Mouse (Mus musculus): Measurements from ENCODE around the gene Ccnf. TPM values are rescaled to one million over a fixed set of nuclear protein-coding genes. Genes with fewer than 3 reads are reported as not detected.

Gene Ccnf
- total and polyA plus RNA-seq, 3 experiments: 26.4 to 60.7 (median 40.1) TPM

DNA sequence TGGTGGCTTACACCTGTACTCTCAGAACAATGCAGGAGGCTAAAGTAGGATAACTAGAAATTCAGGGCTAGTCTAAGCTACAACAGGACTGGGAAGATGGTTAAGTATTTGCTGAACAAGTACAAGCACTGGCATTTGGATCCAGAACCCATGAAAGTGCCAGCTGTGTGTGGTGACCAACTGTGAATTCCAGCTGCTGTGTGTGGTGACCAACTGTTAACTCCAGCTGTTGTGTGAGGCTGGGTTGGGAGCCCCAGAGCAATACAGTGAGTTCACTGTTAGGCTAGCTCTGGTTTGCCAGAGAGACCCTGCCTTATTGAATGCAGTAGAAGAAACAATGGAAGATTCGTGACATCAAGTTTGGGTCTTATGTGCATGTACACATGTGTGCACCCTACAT is 14.8 kb downstream of the Ccnf start:
- Histone ChIP-seq H3K9ac (ENCODE audit: insufficient read depth, low read depth) (no peak overlapping the region), H3K27me3 (replicated peaks) (no peaks in the 10 kb centered on the region), H3K36me3 (replicated peaks in 1 of 2; ENCODE audit: control insufficient read depth in 1 of 2, insufficient read depth in 1 of 2, low read length in 1 of 2) (peaks cover 80 to 97% of the 10 kb centered on the region in 2 experiments), H3K9me3 (replicated peaks; ENCODE audit: low read length) (peaks cover 14% of the 10 kb centered on the region), H3K4me2 (ENCODE audit: insufficient read depth, low read depth, poor library complexity, severe bottlenecking) (no peak overlapping the region), H3K4me3 (replicated peaks in 1 of 3; ENCODE audit: low read depth in 2 of 3, low read length in 2 of 3, poor library complexity in 1 of 3) (no peak overlapping the region), H3K4me1 (ENCODE audit: control insufficient read depth in 1 of 2, insufficient read depth in 2 of 2) (peaks cover 0 to 8% of the 10 kb centered on the region in 2 experiments; a peak in 1 of 4 replicates), H3K27ac (ENCODE audit: insufficient read depth, low read depth) (no peak overlapping the region), H3K79me2 (replicated peaks; ENCODE audit: control insufficient read depth, extremely low read depth, insufficient read depth, poor library complexity, severe bottlenecking) (no peaks in the 10 kb centered on the region)
- no peak for DNase-seq (ENCODE audit: extremely low read depth)
- dilution Hi-C loops (cut with MboI; ENCODE audit: extremely low pct_ligation_motif_present, extremely low pct_unique_long_range_greater_than_20kb, low sequenced_read_pairs): no loop called here
- in situ Hi-C loops (cut with MboI; ENCODE audit: low pct_ligation_motif_present, low pct_unique_long_range_greater_than_20kb, low sequenced_read_pairs): no loop called here
- TF ChIP-seq CHD1 (IDR thresholded peaks at IDR 0.05; ENCODE audit: low read depth, low read length): no peak
- TF ChIP-seq KAT2A (IDR thresholded peaks at IDR 0.05; ENCODE audit: insufficient replicate concordance, low read length): no peak

- peaks cover 76 to 97% of the 10 kb centered on the region in 2 experiments for H3K36me3 ChIP-seq (replicated peaks in 1 of 2; ENCODE audit: control insufficient read depth in 1 of 2, insufficient read depth in 1 of 2, low read length in 1 of 2)
Measured at GRCm38 (mm10) chr17:24227941-24228340, 23.3 kb downstream of the Ccnf start.

GRCm38 (mm10) chr17:24226721-24227120 is 24.6 kb downstream of the Ccnf start:
- H3K9me3 ChIP-seq (replicated peaks; ENCODE audit: low read length): no peaks in the 10 kb centered on the region
- H3K4me1 ChIP-seq (ENCODE audit: control insufficient read depth in 1 of 2, insufficient read depth in 2 of 2): peaks cover 0 to 9% of the 10 kb centered on the region in 2 experiments; a peak in 2 of 4 replicates
- no peak for TF ChIP-seq ZNF384 (IDR thresholded peaks at IDR 0.05; ENCODE audit: low read depth, low read length)
- TF ChIP-seq JUN (IDR thresholded peaks at IDR 0.05; ENCODE audit: insufficient read depth, low read depth, low read length): no peak
- TF ChIP-seq NELFE (IDR thresholded peaks at IDR 0.05; ENCODE audit: low read depth, low read length): no peak
- TF ChIP-seq ZKSCAN1 (IDR thresholded peaks at IDR 0.05; ENCODE audit: borderline replicate concordance, low read depth, low read length): no peak
- no peak for TF ChIP-seq NRF1 (IDR thresholded peaks at IDR 0.05; ENCODE audit: low read depth, low read length)
- no peak for TF ChIP-seq USF1 (IDR thresholded peaks at IDR 0.05; ENCODE audit: low read depth, low read length)
- no peak for TF ChIP-seq SMC3 (IDR thresholded peaks at IDR 0.05; ENCODE audit: low read depth, low read length)
- no peak for TF ChIP-seq CHD2 (IDR thresholded peaks at IDR 0.05; ENCODE audit: low read length)
- no peak for TF ChIP-seq MEF2A (IDR thresholded peaks at IDR 0.05; ENCODE audit: borderline replicate concordance, low read depth, low read length)
- no peak for TF ChIP-seq EP300 (IDR thresholded peaks at IDR 0.05; ENCODE audit: low read length)
- TF ChIP-seq MAFK (IDR thresholded peaks at IDR 0.05; ENCODE audit: insufficient replicate concordance, low read length): no peak
- TF ChIP-seq POLR2A (IDR thresholded peaks at IDR 0.05; ENCODE audit: low read depth, low read length): no peak
- no peak for TF ChIP-seq ETS1 (conservative IDR thresholded peaks at IDR 0.05; ENCODE audit: low read depth, low read length)
- TF ChIP-seq ZMIZ1 (IDR thresholded peaks at IDR 0.05; ENCODE audit: low read depth, low read length): no peak
- no peak for TF ChIP-seq TBP (conservative IDR thresholded peaks at IDR 0.05; ENCODE audit: low read depth, low read length)
- TF ChIP-seq POLR2AphosphoS2 (IDR thresholded peaks at IDR 0.05; ENCODE audit: low read depth, low read length): no peak
- TF ChIP-seq TCF12 (IDR thresholded peaks at IDR 0.05; ENCODE audit: low read depth, low read length): no peak
- no peak for TF ChIP-seq RCOR1 (conservative IDR thresholded peaks at IDR 0.05; ENCODE audit: low read depth, low read length)
- no peak for TF ChIP-seq MYC (IDR thresholded peaks at IDR 0.05; ENCODE audit: low read depth, low read length)
- dilution Hi-C loops (cut with MboI; ENCODE audit: extremely low pct_ligation_motif_present, extremely low pct_unique_long_range_greater_than_20kb, low sequenced_read_pairs) (no loop called here), in situ Hi-C loops (cut with MboI; ENCODE audit: low pct_ligation_motif_present, low pct_unique_long_range_greater_than_20kb, low sequenced_read_pairs) (no loop called here)
- peaks cover 72 to 95% of the 10 kb centered on the region in 2 experiments for H3K36me3 ChIP-seq (replicated peaks in 1 of 2; ENCODE audit: control insufficient read depth in 1 of 2, insufficient read depth in 1 of 2, low read length in 1 of 2)
- no peak overlapping the region for H3K9ac ChIP-seq (ENCODE audit: insufficient read depth, low read depth)
- H3K4me3 ChIP-seq (replicated peaks in 1 of 3; ENCODE audit: low read depth in 2 of 3, low read length in 2 of 3, poor library complexity in 1 of 3): no peak overlapping the region
- no peak overlapping the region for H3K4me2 ChIP-seq (ENCODE audit: insufficient read depth, low read depth, poor library complexity, severe bottlenecking)
- no peaks in the 10 kb centered on the region for H3K27me3 ChIP-seq (replicated peaks)
- no peak overlapping the region for H3K27ac ChIP-seq (ENCODE audit: insufficient read depth, low read depth)
- no peak for DNase-seq (ENCODE audit: extremely low read depth)
- H3K79me2 ChIP-seq (replicated peaks; ENCODE audit: control insufficient read depth, extremely low read depth, insufficient read depth, poor library complexity, severe bottlenecking): no peaks in the 10 kb centered on the region

More at GRCm38 (mm10) chr17:24227941-24228340, 23.3 kb downstream of the Ccnf start:
- Histone ChIP-seq H3K4me2 (ENCODE audit: insufficient read depth, low read depth, poor library complexity, severe bottlenecking) (no peak overlapping the region), H3K27me3 (replicated peaks) (no peaks in the 10 kb centered on the region), H3K79me2 (replicated peaks; ENCODE audit: control insufficient read depth, extremely low read depth, insufficient read depth, poor library complexity, severe bottlenecking) (no peaks in the 10 kb centered on the region), H3K4me3 (replicated peaks in 1 of 3; ENCODE audit: low read depth in 2 of 3, low read length in 2 of 3, poor library complexity in 1 of 3) (no peak overlapping the region), H3K9ac (ENCODE audit: insufficient read depth, low read depth) (no peak overlapping the region), H3K27ac (ENCODE audit: insufficient read depth, low read depth) (no peak overlapping the region), H3K9me3 (replicated peaks; ENCODE audit: low read length) (no peaks in the 10 kb centered on the region), H3K4me1 (ENCODE audit: control insufficient read depth in 1 of 2, insufficient read depth in 2 of 2) (peaks cover 0 to 9% of the 10 kb centered on the region in 2 experiments; a peak in 2 of 4 replicates)
- dilution Hi-C loops (cut with MboI; ENCODE audit: extremely low pct_ligation_motif_present, extremely low pct_unique_long_range_greater_than_20kb, low sequenced_read_pairs) (no loop called here), in situ Hi-C loops (cut with MboI; ENCODE audit: low pct_ligation_motif_present, low pct_unique_long_range_greater_than_20kb, low sequenced_read_pairs) (no loop called here)
- DNase-seq (ENCODE audit: extremely low read depth): no peak
- TF ChIP-seq CTCF (conservative IDR thresholded peaks at IDR 0.05 in 1 of 2, IDR thresholded peaks at IDR 0.05 in 1 of 2; ENCODE audit: low read depth in 2 of 2, low read length in 2 of 2) (no peak), E2F4 (IDR thresholded peaks at IDR 0.05; ENCODE audit: insufficient replicate concordance, low read depth, low read length) (no peak), SMC3 (IDR thresholded peaks at IDR 0.05; ENCODE audit: low read depth, low read length) (no peak)
